Mouse (Mus musculus): Measurements from ENCODE around the gene Krt27. TPM values are rescaled to one million over a fixed set of nuclear protein-coding genes. Genes with fewer than 3 reads are reported as not detected.

Gene Krt27
- total RNA-seq, 1 experiment = 0.13 TPM

GRCm38 (mm10) chr11:99374803-99375202 lies 23.9 kb upstream of the Krt27 start, which contains the start of gene Krt28:
Gene Krt28 (minus strand): TSS chr11:99374903.
- no peak within 1 kb of the TSS for H3K9ac ChIP-seq (ENCODE audit: insufficient read depth, low read depth, low read length, poor library complexity, severe bottlenecking)
- no peaks in the 10 kb centered on the region for H3K9me3 ChIP-seq (ENCODE audit: control insufficient read depth, insufficient read depth, low read depth, low read length)
- H3K36me3 ChIP-seq (ENCODE audit: control insufficient read depth, insufficient read depth, low read length, poor library complexity, severe bottlenecking) = no peaks in the 10 kb centered on the region
- DNase-seq (ENCODE audit: low read depth, low spot score) = no peak
- H3K4me3 ChIP-seq (ENCODE audit: insufficient read depth in 1 of 2, low read depth in 1 of 2, low read length in 2 of 2, poor library complexity in 1 of 2, severe bottlenecking in 1 of 2) = peak within 1 kb of the TSS; percentile 6 to 40; a peak in 2 of 4 replicates
- no peak for TF ChIP-seq ZNF384 (IDR thresholded peaks at IDR 0.05; ENCODE audit: low read depth, low read length)
- TF ChIP-seq CHD2 (IDR thresholded peaks at IDR 0.05; ENCODE audit: low read depth, low read length) = no peak
- no peak for TF ChIP-seq MAFK (IDR thresholded peaks at IDR 0.05; ENCODE audit: insufficient read depth, low read depth, low read length)
- TF ChIP-seq HCFC1 (IDR thresholded peaks at IDR 0.05; ENCODE audit: borderline replicate concordance, insufficient read depth, low read length) = no peak
- no peak for TF ChIP-seq ZC3H11A (IDR thresholded peaks at IDR 0.05; ENCODE audit: borderline replicate concordance, low read depth, low read length)
- H3K27ac ChIP-seq (ENCODE audit: insufficient read depth, low read depth, low read length, poor library complexity, severe bottlenecking) = no peak within 1 kb of the TSS
- H3K4me1 ChIP-seq (ENCODE audit: control insufficient read depth in 2 of 2, insufficient read depth in 2 of 2, low read length in 2 of 2, poor library complexity in 1 of 2) = peaks cover 0 to 2% of the 10 kb centered on the region in 2 experiments; a peak in 1 of 4 replicates
- in situ Hi-C loops (cut with MboI; ENCODE audit: low sequenced_read_pairs in 2 of 2, unreplicated experiment in 2 of 2) = loop anchor here in 1 of 2 experiments (25.0 kb wide), 1 partner anchor 912 kb away; no protein-coding TSS in a partner anchor

- Histone ChIP-seq H3K4me3 (ENCODE audit: insufficient read depth in 1 of 2, low read depth in 1 of 2, low read length in 2 of 2, poor library complexity in 1 of 2, severe bottlenecking in 1 of 2) (no peak overlapping the region), H3K27ac (ENCODE audit: insufficient read depth, low read depth, low read length, poor library complexity, severe bottlenecking) (no peak overlapping the region), H3K4me1 (ENCODE audit: control insufficient read depth in 2 of 2, insufficient read depth in 2 of 2, low read length in 2 of 2, poor library complexity in 1 of 2) (0 out of 4 replicates have a peak, but pooled peaks cover 0 to 2% of the 10 kb centered on the region in 2 experiments), H3K9me3 (ENCODE audit: control insufficient read depth, insufficient read depth, low read depth, low read length) (no peaks in the 10 kb centered on the region), H3K9ac (ENCODE audit: insufficient read depth, low read depth, low read length, poor library complexity, severe bottlenecking) (no peak overlapping the region), H3K36me3 (ENCODE audit: control insufficient read depth, insufficient read depth, low read length, poor library complexity, severe bottlenecking) (no peaks in the 10 kb centered on the region)
- DNase-seq (ENCODE audit: low read depth, low spot score) = no peak
- no peak for TF ChIP-seq ZC3H11A (IDR thresholded peaks at IDR 0.05; ENCODE audit: borderline replicate concordance, low read depth, low read length)
- no peak for TF ChIP-seq ZNF384 (IDR thresholded peaks at IDR 0.05; ENCODE audit: low read depth, low read length)
- TF ChIP-seq CHD2 (IDR thresholded peaks at IDR 0.05; ENCODE audit: low read depth, low read length) = no peak
- TF ChIP-seq MAFK (IDR thresholded peaks at IDR 0.05; ENCODE audit: insufficient read depth, low read depth, low read length) = no peak
- TF ChIP-seq HCFC1 (IDR thresholded peaks at IDR 0.05; ENCODE audit: borderline replicate concordance, insufficient read depth, low read length) = no peak
- in situ Hi-C loops (cut with MboI; ENCODE audit: low sequenced_read_pairs in 2 of 2, unreplicated experiment in 2 of 2) = no loop called here
Observed at GRCm38 (mm10) chr11:99369853-99370451, 19.0 kb upstream of the Krt27 start.

DNA sequence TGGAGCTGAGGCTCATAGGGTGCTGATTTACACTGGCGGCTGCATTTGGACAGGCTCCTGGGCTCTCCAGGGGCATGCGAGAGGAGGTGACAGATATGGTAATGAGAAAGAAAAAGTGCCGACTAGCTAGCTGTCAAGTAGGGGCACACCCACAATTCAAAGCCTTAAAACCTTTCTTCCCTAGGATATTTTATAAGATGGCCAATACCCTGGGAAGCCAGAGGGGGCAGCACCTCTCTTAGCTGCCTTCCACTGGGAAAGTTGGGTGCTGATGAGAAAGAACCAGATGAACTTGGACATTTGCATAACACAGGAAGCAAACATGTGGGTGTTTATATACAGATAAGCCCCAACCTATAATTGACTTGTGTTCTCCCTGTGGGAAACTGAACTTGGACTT lies 18.3 kb upstream of the Krt27 start:
- no peak overlapping the region for H3K9ac ChIP-seq (ENCODE audit: insufficient read depth, low read depth, low read length, poor library complexity, severe bottlenecking)
- H3K4me1 ChIP-seq (ENCODE audit: control insufficient read depth in 2 of 2, insufficient read depth in 2 of 2, low read length in 2 of 2, poor library complexity in 1 of 2) = 0 out of 4 replicates have a peak, but pooled peaks cover 0 to 2% of the 10 kb centered on the region in 2 experiments
- in situ Hi-C loops (cut with MboI; ENCODE audit: low sequenced_read_pairs in 2 of 2, unreplicated experiment in 2 of 2) = no loop called here
- no peak for TF ChIP-seq MAFK (IDR thresholded peaks at IDR 0.05; ENCODE audit: insufficient read depth, low read depth, low read length)
- TF ChIP-seq CHD2 (IDR thresholded peaks at IDR 0.05; ENCODE audit: low read depth, low read length) = no peak
- TF ChIP-seq HCFC1 (IDR thresholded peaks at IDR 0.05; ENCODE audit: borderline replicate concordance, insufficient read depth, low read length) = no peak
- TF ChIP-seq ZNF384 (IDR thresholded peaks at IDR 0.05; ENCODE audit: low read depth, low read length) = no peak
- TF ChIP-seq ZC3H11A (IDR thresholded peaks at IDR 0.05; ENCODE audit: borderline replicate concordance, low read depth, low read length) = no peak
- peak; percentile 68 for DNase-seq (ENCODE audit: low read depth, low spot score)
- H3K4me3 ChIP-seq (ENCODE audit: insufficient read depth in 1 of 2, low read depth in 1 of 2, low read length in 2 of 2, poor library complexity in 1 of 2, severe bottlenecking in 1 of 2) = no peak overlapping the region
- no peak overlapping the region for H3K27ac ChIP-seq (ENCODE audit: insufficient read depth, low read depth, low read length, poor library complexity, severe bottlenecking)
- H3K9me3 ChIP-seq (ENCODE audit: control insufficient read depth, insufficient read depth, low read depth, low read length) = no peaks in the 10 kb centered on the region
- H3K36me3 ChIP-seq (ENCODE audit: control insufficient read depth, insufficient read depth, low read length, poor library complexity, severe bottlenecking) = no peaks in the 10 kb centered on the region

GRCm38 (mm10) chr11:99366791-99367190 lies 15.9 kb upstream of the Krt27 start:
- DNase-seq (ENCODE audit: low read depth, low spot score) = peak; percentile 34
- Histone ChIP-seq H3K4me1 (ENCODE audit: control insufficient read depth in 2 of 2, insufficient read depth in 2 of 2, low read length in 2 of 2, poor library complexity in 1 of 2) (0 out of 4 replicates have a peak, but pooled peaks cover 0 to 2% of the 10 kb centered on the region in 2 experiments), H3K9ac (ENCODE audit: insufficient read depth, low read depth, low read length, poor library complexity, severe bottlenecking) (no peak overlapping the region), H3K9me3 (ENCODE audit: control insufficient read depth, insufficient read depth, low read depth, low read length) (no peaks in the 10 kb centered on the region), H3K27ac (ENCODE audit: insufficient read depth, low read depth, low read length, poor library complexity, severe bottlenecking) (no peak overlapping the region), H3K36me3 (ENCODE audit: control insufficient read depth, insufficient read depth, low read length, poor library complexity, severe bottlenecking) (no peaks in the 10 kb centered on the region), H3K4me3 (ENCODE audit: insufficient read depth in 1 of 2, low read depth in 1 of 2, low read length in 2 of 2, poor library complexity in 1 of 2, severe bottlenecking in 1 of 2) (peak overlapping the region in 1 of 2 experiments; percentile 21; a peak in 1 of 4 replicates)
- no peak for TF ChIP-seq ZC3H11A (IDR thresholded peaks at IDR 0.05; ENCODE audit: borderline replicate concordance, low read depth, low read length)
- TF ChIP-seq HCFC1 (IDR thresholded peaks at IDR 0.05; ENCODE audit: borderline replicate concordance, insufficient read depth, low read length) = no peak
- TF ChIP-seq CHD2 (IDR thresholded peaks at IDR 0.05; ENCODE audit: low read depth, low read length) = no peak
- TF ChIP-seq ZNF384 (IDR thresholded peaks at IDR 0.05; ENCODE audit: low read depth, low read length) = no peak
- no peak for TF ChIP-seq MAFK (IDR thresholded peaks at IDR 0.05; ENCODE audit: insufficient read depth, low read depth, low read length)
- in situ Hi-C loops (cut with MboI; ENCODE audit: low sequenced_read_pairs in 2 of 2, unreplicated experiment in 2 of 2) = no loop called here

Measured in ES-E14 (cell line).